Mouse (Mus musculus) bone marrow, adult 2 months (tissue): Measurements from ENCODE around the gene Arhgap19. TPM values are rescaled to one million over a fixed set of nuclear protein-coding genes. Genes with fewer than 3 reads are reported as not detected.

ENCODE experiments used
- H3K27ac ChIP-seq: fragments of 200-500 bp; 2 replicates; pipeline ENCODE4 v1.5.1; 2012; ENCODE audit warnings: low read depth, mild to moderate bottlenecking, control low read depth, inconsistent platforms, low read length; ENCODE audit not compliant: control insufficient read depth, poor library complexity, insufficient read depth
- H3K4me1 ChIP-seq: fragments of 200-500 bp; 2 replicates; pipeline ENCODE4 v1.6.1; 2011; ENCODE audit warnings: low read length; ENCODE audit not compliant: control insufficient read depth, insufficient read depth
- H3K4me3 ChIP-seq: fragments of 200-500 bp; replicated peaks from 2 replicates; pipeline ENCODE3; 2011; ENCODE audit warnings: mild to moderate bottlenecking, low read depth, low read length, control low read depth; ENCODE audit not compliant: control insufficient read depth
- CTCF ChIP-seq: fragments of 200-500 bp; IDR thresholded peaks from 2 replicates; pipeline ENCODE4 v1.5.1; 2011; ENCODE audit warnings: low read length, control low read depth; ENCODE audit not compliant: control insufficient read depth, insufficient read depth
- POLR2A ChIP-seq: fragments of 200-500 bp; IDR thresholded peaks from 2 replicates; pipeline ENCODE4 v1.6.1; 2011; ENCODE audit warnings: low read depth, mild to moderate bottlenecking, control low read depth, low read length, borderline replicate concordance; ENCODE audit not compliant: control insufficient read depth
- WGBS: fragments of 180-500 bp; shearing (Covaris S2); methylation state at CpG from one replicate; pipeline ENCODE4 v1.1.7; 2018; 5-methylcytosine and 5-hydroxymethylcytosine counted together
- polyA plus RNA-seq: library from polyadenylated mRNA; stranded (reverse); fragments of >200 nt; gene quantifications from 2 replicates; pipeline ENCODE4 v1.2.4, GENCODE M21; 2011; ENCODE audit warnings: low replicate concordance; ENCODE audit not compliant: missing spikeins, insufficient read depth, insufficient read length

The Arhgap19 gene
- polyA plus RNA-seq, 1 experiment, result 25.5 TPM

DNA sequence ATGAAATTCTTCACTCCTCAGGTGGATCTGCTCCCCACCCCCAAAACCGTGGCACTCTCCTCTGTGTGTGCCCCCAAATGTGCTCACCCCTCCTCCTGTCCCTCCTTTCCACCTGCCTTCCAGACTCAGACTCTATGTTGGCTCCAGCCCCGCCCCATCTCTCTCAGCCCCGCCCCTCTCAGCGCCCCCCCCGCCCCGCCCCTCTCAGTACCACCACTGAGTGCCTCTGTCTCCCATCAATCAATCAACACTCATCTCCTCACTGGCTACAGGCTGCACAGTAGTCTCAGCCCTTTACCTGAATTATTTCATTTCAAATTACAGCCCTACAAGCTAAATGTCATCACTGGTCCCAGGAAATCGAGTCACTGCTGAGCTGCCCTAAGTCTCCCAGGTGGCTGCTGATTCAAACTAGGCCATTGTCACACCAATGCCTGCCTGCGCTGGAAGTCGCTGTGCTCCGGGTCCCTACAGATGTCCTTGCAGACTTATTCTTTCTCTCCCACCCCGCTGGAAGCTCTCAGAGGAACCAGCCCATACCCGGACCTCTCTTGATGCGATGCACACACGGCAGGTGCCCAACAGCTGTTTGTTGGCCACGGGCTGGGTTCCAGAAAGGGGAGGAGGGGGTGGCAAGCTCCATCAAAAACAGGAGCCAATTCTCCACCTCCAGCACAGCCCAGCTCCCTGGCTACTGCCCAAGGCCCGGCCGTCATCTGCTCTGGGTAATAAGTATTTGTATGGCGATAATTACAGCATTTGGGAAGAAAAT, 64.0 kb downstream of the Arhgap19 start:
- 9% methylated on average over 18 of the region's 18 CpGs for WGBS
- no peaks in the 10 kb centered on the region for H3K4me1 ChIP-seq
- H3K27ac ChIP-seq, result no peak overlapping the region
- H3K4me3 ChIP-seq, result no peak overlapping the region
- TF ChIP-seq CTCF (no peak), POLR2A (no peak)

DNA sequence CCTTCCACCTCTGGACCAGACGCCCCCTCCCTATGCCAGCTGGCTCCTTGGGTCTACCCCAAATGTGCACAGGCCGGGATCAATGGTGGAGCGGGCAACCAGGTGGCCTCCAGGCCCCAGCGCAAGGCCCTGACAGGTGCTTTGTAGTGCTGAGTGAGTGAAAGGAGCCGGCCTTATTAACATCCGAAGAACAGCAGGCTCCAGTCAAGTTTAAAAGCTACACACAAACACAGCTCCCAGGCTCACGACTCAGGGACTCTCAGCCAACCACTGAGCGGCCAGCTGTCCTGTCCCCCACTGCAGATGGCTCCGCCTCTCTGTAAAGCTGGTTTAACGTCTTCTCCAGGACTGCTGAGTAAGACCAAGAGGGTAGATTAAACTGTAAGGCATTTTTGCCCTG, 67.2 kb downstream of the Arhgap19 start:
- H3K4me1 ChIP-seq, result no peaks in the 10 kb centered on the region; the same call in 1 of the 2 replicates
- TF ChIP-seq POLR2A (no peak), CTCF (no peak)
- WGBS, result 43% methylated on average over 10 of the region's 10 CpGs

DNA sequence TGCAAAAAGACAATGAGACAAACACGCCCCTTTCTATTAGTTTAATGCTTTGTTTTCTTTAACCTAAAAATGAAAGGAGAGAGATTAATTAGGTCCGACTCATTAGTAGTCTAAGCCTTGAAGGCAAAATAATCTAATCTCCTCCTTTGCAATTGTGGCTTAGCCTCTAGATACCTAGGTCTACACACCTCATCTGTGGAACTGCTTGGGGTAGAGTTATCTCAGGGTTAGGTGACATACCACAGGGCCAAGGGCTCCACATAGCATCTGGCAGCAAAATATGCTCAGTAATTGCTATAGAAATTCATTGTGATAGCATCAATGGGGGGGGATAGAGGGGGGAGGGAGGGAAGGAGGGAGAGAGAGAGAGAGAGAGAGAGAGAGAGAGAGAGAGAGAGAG, 76.4 kb downstream of the Arhgap19 start:
- H3K27ac ChIP-seq, result no peak overlapping the region
- no peaks in the 10 kb centered on the region; the same call in 1 of the 2 replicates for H3K4me1 ChIP-seq
- H3K4me3 ChIP-seq, result no peak overlapping the region
- TF ChIP-seq POLR2A, result no peak
- TF ChIP-seq CTCF, result no peak
- 67% methylated on average over 2 of the region's 2 CpGs for WGBS

More for the DNA sequence above, 67.2 kb downstream of the Arhgap19 start:
- no peak overlapping the region for H3K27ac ChIP-seq
- no peak overlapping the region for H3K4me3 ChIP-seq

DNA sequence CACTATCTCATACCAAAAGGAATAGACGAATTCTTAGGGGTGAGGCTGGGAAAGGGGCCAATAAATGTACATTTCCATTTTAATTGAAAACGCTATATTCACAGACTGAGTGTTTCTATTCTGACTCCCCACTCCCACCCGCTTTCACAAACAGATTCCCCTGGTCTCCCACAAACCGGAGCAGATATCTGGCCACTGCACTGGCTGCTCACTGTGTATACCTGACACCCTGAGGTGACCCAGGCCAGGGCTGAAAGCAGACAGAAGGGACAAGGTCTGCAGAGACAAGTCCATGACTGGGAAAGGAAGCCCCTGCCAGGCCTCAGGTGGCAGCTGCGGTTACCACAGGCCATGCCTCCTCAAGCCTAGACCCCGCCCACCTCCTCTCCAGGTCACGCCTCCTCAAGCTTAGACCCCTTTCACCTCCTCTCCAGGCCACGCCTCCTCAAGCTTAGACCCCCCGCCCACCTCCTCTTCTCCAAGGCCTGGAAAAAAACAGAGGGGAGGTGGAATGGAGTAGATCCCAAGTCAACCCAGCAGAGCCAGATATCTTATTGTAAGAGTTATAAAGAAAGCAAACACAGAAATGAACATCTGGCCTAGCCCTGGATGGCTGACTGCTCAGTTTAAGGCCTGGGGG, 76.9 kb downstream of the Arhgap19 start:
- TF ChIP-seq POLR2A (no peak), CTCF (no peak)
- no peak overlapping the region for H3K27ac ChIP-seq
- WGBS, result 52% methylated on average over 9 of the region's 9 CpGs

DNA sequence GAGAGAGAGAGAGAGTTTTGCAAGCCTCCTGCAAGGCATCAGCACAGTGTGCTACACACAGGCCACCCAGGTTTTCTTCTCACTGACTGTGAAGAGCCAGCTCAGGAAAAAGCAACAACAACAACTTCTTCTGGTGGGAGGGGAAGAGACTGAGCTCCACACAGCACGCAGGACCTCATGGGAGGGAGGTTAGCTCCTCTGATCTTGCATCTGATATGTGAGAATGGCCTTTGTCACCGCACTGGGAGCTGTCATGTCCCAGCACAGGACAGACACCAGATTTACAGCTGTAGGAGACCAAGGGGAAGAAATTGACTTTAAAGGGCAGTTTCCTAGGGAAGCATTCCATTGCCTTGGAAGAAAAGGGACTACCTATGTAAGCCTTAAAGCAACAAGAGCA, 78.5 kb downstream of the Arhgap19 start:
- H3K4me3 ChIP-seq, result no peak overlapping the region
- TF ChIP-seq POLR2A, result no peak
- no peak for TF ChIP-seq CTCF
- H3K4me1 ChIP-seq, result no peaks in the 10 kb centered on the region; the same call in 1 of the 2 replicates
- H3K27ac ChIP-seq, result no peak overlapping the region
- WGBS, result 47% methylated on average over 2 of the region's 2 CpGs

More for the DNA sequence above, 76.9 kb downstream of the Arhgap19 start:
- H3K4me3 ChIP-seq, result no peak overlapping the region
- H3K4me1 ChIP-seq, result no peaks in the 10 kb centered on the region; the same call in 1 of the 2 replicates

DNA sequence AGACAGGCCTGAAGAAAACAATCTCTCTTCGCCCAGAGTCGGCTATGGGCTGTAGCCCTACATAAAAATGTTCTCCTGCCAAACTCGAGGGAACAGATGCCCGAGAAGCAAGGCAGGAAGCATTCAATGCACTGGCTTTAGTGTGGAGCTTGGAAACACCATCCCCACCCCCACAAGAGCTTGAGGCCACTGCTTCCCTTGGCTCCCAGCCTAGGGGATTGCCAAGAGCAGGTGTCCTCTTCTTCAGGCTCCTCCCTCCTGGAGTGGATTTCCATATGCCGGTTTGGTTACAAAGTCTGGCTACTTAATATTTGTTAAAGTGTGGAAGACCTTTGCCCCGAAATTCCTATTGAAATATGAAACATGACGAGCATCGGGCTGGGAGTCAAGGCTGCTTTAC, 82.4 kb downstream of the Arhgap19 start:
- Histone ChIP-seq H3K27ac (no peak overlapping the region), H3K4me1 (no peaks in the 10 kb centered on the region), H3K4me3 (no peak overlapping the region)
- TF ChIP-seq POLR2A (no peak), CTCF (no peak)
- 69% methylated on average over 8 of the region's 8 CpGs for WGBS

Other genes starting within 250 kb of the Arhgap19 start
- gene Gm340, start 219.7 kb downstream of the Arhgap19 start, polyA plus RNA-seq, result 4.7 and 10.7 TPM in 2 replicates
- 0.50 and 2.7 TPM in 2 replicates for gene Slit1, start 58.4 kb downstream of the Arhgap19 start, polyA plus RNA-seq
- gene Frat1, start 27.9 kb upstream of the Arhgap19 start, polyA plus RNA-seq, result 6.4 and 12.0 TPM in 2 replicates
- gene Frat2, start 46.1 kb upstream of the Arhgap19 start, polyA plus RNA-seq, result 4.5 and 9.7 TPM in 2 replicates
- 5.8 and 12.5 TPM in 2 replicates for gene Rrp12, start 94.1 kb upstream of the Arhgap19 start, polyA plus RNA-seq
- gene Pgam1, start 109.9 kb upstream of the Arhgap19 start, polyA plus RNA-seq, result 47.1 and 160 TPM in 2 replicates
- 16.4 and 24.6 TPM in 2 replicates for gene Exosc1, start 131.4 kb upstream of the Arhgap19 start, polyA plus RNA-seq
- gene Zdhhc16, start 131.4 kb upstream of the Arhgap19 start, polyA plus RNA-seq, result 27.4 and 59.8 TPM in 2 replicates
- gene Mms19, start 179.1 kb upstream of the Arhgap19 start, polyA plus RNA-seq, result 28.0 and 45.8 TPM in 2 replicates
- 6.0 and 10.2 TPM in 2 replicates for gene Ubtd1, start 179.7 kb upstream of the Arhgap19 start, polyA plus RNA-seq
- not detected in 2 replicates for gene Ankrd2, start 234.0 kb upstream of the Arhgap19 start, polyA plus RNA-seq
- 1.8 TPM in 1 of 2 replicates, not detected in the other for gene Hoga1, start 243.6 kb upstream of the Arhgap19 start, polyA plus RNA-seq